Mouse (Mus musculus) olfactory bulb, adult 2 months (tissue): ENCODE measurements around the gene Stip1.
A peak's percentile ranks its signal among the peaks of the same experiment; 100 is the strongest.

Source experiments
- CTCF ChIP-seq: fragments of 200-500 bp; IDR thresholded peaks from 2 replicates; pipeline ENCODE4 v1.5.1; 2012; ENCODE audit warnings: low read depth, mild to moderate bottlenecking, low read length, moderate library complexity; ENCODE audit not compliant: insufficient read depth
- POLR2A ChIP-seq: fragments of 200-500 bp; IDR thresholded peaks from 2 replicates; pipeline ENCODE4 v1.6.1; 2012; ENCODE audit warnings: mild to moderate bottlenecking, low read depth, low read length, moderate library complexity; ENCODE audit not compliant: insufficient read depth

DNA sequence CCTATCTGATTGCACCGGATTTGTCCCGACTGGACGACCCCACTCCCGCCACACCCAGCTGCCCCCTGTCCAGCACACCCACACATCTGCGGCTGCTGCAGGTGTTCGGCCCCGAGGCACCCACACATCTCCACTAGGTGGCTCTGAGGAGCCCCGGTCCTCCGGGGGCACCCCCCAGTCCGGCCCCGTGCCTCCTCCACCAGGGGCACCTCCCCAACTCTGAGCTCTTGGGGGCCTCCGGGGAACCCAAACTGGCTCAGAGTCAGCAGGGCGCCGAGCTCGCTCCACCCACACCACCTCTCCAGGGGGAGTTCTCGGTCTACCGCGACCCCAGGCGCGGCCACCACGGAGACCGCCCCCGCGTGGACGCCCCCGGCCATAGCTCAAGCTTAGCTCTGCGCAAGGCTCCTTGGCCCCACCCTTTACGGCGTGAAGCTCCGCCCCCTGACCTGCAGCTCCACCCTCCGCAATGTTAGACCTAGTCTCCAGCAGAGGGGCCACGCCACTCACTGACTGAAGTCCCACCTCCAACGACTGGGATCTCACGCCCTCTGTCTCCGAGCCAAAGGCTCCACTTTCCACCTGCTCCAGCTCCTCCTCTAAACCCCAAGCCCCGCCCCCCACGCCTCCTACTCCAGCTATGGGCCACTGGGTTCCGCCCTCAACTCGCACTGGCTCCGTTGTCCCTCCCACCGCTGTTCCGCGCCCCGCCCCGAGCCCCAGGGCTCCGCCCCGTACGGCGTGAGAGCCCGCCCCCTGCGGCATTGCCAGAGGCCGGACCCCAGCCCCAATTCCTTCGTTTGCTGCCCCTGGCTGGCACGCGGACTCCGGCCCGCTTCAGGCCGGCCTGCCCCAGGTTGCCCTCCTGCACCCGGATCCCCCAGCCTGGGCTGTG is 60.0 kb downstream of the Stip1 start:
- no peak; the same call in 1 of the 2 replicates for TF ChIP-seq POLR2A
- peak; percentile 85 for TF ChIP-seq CTCF
